Mouse (Mus musculus) forebrain, embryonic 16.5 days (tissue): ENCODE data around the gene Dhx8. TPM values are rescaled to one million over a fixed set of nuclear protein-coding genes. Genes with fewer than 3 reads are reported as not detected.

ENCODE experiments used
- ATAC-seq: fragments of 200-750 bp; cut with Nextera tagmentation; 2 replicates; pipeline ENCODE4 v1.8.0; 2017; ENCODE audit warnings: mild to moderate bottlenecking, moderate library complexity
- H3K27ac ChIP-seq: fragments of 300-500 bp; sonication (generic); 2 replicates; pipeline ENCODE4 v1.5.1; 2014; ENCODE audit warnings: low read length, control low read depth
- H3K27me3 ChIP-seq: fragments of 300-500 bp; sonication (generic); replicated peaks from 2 replicates; pipeline ENCODE4 v1.6.1; 2014; ENCODE audit warnings: low read length; ENCODE audit not compliant: control insufficient read depth, insufficient read depth
- H3K36me3 ChIP-seq: fragments of 300-500 bp; sonication (generic); 2 replicates; pipeline ENCODE4 v1.6.1; 2014; ENCODE audit not compliant: control insufficient read depth, insufficient read depth
- H3K4me1 ChIP-seq: fragments of 300-500 bp; sonication (generic); replicated peaks from 2 replicates; pipeline ENCODE4 v1.6.1; 2014; ENCODE audit warnings: low read length; ENCODE audit not compliant: control insufficient read depth, insufficient read depth
- H3K4me2 ChIP-seq: fragments of 300-500 bp; sonication (generic); 2 replicates; pipeline ENCODE4 v1.6.1; 2014; ENCODE audit warnings: mild to moderate bottlenecking, low read length, control low read depth
- H3K4me3 ChIP-seq: fragments of 300-500 bp; sonication (generic); replicated peaks from 2 replicates; pipeline ENCODE4 v1.5.1; 2014; ENCODE audit warnings: mild to moderate bottlenecking, low read length, control low read depth
- H3K9ac ChIP-seq: fragments of 300-500 bp; sonication (generic); replicated peaks from 2 replicates; pipeline ENCODE4 v1.6.1; 2014; ENCODE audit warnings: low read depth, low read length, control low read depth
- H3K9me3 ChIP-seq: fragments of 300-500 bp; sonication (generic); 2 replicates; pipeline ENCODE4 v1.6.1; 2016; ENCODE audit warnings: low read length; ENCODE audit not compliant: control insufficient read depth
- WGBS: fragments of 180-500 bp; shearing (Covaris S2); extraction: QIAGEN DNeasy Blood & Tissue Kit; methylation state at CpG from one replicate; pipeline ENCODE4 v1.1.7; 2014; 5-methylcytosine and 5-hydroxymethylcytosine counted together
- polyA plus RNA-seq: library from polyadenylated mRNA; unstranded; fragments of >200 nt; fragmentation: Nextera tagmentation; extraction: Ambion mirVana; gene quantifications from 2 replicates; pipeline ENCODE4 v1.2.1, GENCODE M21; 2015

Gene Dhx8
- polyA plus RNA-seq, 1 experiment from 2014 or later, result 41.9 TPM

DNA sequence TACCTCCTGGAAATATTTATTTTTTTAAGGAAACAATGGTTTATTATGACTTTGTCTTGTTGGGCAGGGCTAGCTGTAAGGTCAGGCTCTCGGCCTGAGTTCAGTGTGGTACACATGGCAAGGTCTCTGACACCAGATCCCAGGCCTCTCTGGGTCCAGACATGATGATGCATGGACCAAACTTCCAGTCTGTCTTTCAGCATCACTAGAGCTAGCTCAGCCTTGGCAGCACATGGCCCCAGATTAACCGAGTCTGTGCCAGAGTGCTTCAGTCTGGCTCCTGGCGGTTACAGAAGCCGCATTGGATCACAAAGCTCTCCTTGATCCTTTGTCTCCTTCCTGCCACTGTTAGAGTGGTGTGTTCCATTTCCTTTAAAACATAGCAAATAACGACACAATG lies 34.6 kb downstream of the Dhx8 start:
- H3K9ac ChIP-seq, result no peak overlapping the region
- WGBS, result 64% methylated on average over 5 of the region's 5 CpGs
- no peaks in the 10 kb centered on the region for H3K27me3 ChIP-seq
- no peak overlapping the region for H3K4me2 ChIP-seq
- H3K9me3 ChIP-seq, result no peaks in the 10 kb centered on the region
- no peak overlapping the region for H3K27ac ChIP-seq
- H3K36me3 ChIP-seq, result peaks cover 23% of the 10 kb centered on the region
- peaks cover 2% of the 10 kb centered on the region for H3K4me1 ChIP-seq
- no peak for ATAC-seq
- no peak overlapping the region for H3K4me3 ChIP-seq

DNA sequence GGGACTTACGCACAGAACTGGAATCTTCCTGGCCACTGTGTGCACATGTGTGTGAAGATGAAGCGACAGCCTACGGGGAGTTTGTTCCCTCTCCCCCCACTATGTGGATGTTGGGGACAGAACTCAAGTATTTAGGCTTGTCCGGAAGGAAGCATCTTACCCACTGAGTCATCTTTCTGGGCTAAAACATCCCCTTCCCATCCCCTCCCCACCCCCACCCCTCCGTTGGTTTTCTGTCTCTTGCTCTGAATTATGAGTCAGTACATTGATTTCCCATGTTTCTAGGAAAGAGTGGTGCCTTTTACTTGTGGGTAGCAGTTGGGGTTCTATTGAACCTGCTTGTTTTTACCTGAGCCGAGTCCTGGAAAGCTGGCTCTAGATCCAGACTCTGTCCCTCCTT lies 36.0 kb downstream of the Dhx8 start:
- ATAC-seq, result no peak
- Histone ChIP-seq H3K9me3 (no peaks in the 10 kb centered on the region), H3K36me3 (peaks cover 21% of the 10 kb centered on the region), H3K27ac (no peak overlapping the region), H3K27me3 (peaks cover 3% of the 10 kb centered on the region; the same call in 1 of the 2 replicates), H3K4me1 (peaks cover 7% of the 10 kb centered on the region), H3K4me2 (no peak overlapping the region), H3K9ac (no peak overlapping the region), H3K4me3 (no peak overlapping the region)
- 95% methylated on average over 6 of the region's 6 CpGs for WGBS

DNA sequence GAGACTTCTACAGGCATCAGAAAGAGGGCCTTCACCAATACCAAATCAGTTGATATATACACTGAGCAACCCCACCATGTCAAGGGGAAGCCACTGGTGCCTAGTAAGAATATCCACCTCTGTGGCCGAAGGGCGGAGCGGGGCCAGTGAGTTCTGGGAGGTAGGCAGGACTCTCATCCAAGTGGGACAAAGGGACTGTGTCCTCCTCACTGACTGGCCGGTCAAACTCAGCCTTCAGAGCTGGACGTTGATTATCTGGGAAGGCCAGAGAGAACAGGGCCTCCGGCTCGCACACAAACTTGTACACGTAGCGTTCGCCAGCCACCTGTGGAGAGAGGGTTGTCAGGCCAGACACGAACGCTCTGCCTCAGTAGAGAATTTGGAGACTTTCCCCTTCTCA lies 37.5 kb downstream of the Dhx8 start:
- H3K4me1 ChIP-seq, result peaks cover 7% of the 10 kb centered on the region
- H3K4me2 ChIP-seq, result no peak overlapping the region
- WGBS, result 86% methylated on average over 12 of the region's 12 CpGs
- no peak overlapping the region for H3K9ac ChIP-seq
- H3K27me3 ChIP-seq, result peaks cover 10% of the 10 kb centered on the region; the same call in 1 of the 2 replicates
- no peak overlapping the region for H3K27ac ChIP-seq
- no peak overlapping the region for H3K4me3 ChIP-seq
- H3K9me3 ChIP-seq, result no peaks in the 10 kb centered on the region
- H3K36me3 ChIP-seq, result peaks cover 13% of the 10 kb centered on the region
- no peak for ATAC-seq

DNA sequence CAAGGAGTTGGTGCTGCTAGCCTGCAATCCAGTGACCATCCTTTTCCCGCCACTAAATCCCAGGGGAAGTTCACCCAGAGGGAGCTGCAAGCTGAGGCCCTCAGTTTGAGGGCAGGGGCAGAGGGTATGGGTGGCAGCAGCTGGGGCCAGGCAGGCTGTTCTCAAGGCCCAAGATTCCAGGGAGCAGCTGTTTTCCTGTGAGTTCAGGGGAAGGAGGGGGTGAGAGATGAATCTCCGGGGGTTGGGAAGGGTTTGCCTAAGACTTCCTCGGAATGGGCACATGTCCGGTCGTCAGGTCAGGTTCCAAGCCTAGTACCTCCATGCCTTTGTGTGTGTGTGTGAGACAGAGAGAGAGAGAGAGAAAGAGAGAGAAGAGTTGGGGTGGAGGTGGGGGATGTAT lies 39.3 kb downstream of the Dhx8 start:
- no peak overlapping the region for H3K27ac ChIP-seq
- ATAC-seq, result no peak
- peaks cover 7% of the 10 kb centered on the region for H3K36me3 ChIP-seq
- H3K27me3 ChIP-seq, result peaks cover 10% of the 10 kb centered on the region; the same call in 1 of the 2 replicates
- no peaks in the 10 kb centered on the region for H3K9me3 ChIP-seq
- H3K4me1 ChIP-seq, result peaks cover 7% of the 10 kb centered on the region
- no peak overlapping the region for H3K9ac ChIP-seq
- H3K4me3 ChIP-seq, result no peak overlapping the region
- peak overlapping the region; percentile 48; the same call in 1 of the 2 replicates for H3K4me2 ChIP-seq
- WGBS, result 7% methylated on average over 5 of the region's 5 CpGs

DNA sequence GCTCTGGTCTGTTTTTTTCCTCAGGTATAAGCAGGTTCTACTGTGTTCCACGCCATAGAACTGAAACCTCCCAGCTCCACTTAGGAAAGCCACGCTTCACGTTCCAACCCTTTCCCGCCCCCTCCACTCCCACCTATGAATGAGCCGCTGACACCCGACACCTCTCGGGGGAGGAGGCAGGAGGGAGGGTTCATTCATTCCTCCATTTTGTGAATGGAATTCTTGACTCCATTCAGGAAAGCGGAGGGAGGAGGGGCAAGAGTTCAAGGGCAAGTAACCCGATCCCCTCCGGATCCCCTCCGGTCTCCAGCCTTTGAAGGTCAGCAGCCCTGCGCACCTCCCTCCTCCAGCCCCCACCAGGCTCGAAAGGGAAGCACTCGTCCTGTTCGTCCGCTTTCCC lies 39.7 kb downstream of the Dhx8 start:
- H3K4me3 ChIP-seq, result peak overlapping the region; percentile 29
- H3K9ac ChIP-seq, result 0 out of 2 replicates have a peak overlapping the region, but pooled peaks have one; percentile 24
- ATAC-seq, result peak; percentile 62

DNA sequence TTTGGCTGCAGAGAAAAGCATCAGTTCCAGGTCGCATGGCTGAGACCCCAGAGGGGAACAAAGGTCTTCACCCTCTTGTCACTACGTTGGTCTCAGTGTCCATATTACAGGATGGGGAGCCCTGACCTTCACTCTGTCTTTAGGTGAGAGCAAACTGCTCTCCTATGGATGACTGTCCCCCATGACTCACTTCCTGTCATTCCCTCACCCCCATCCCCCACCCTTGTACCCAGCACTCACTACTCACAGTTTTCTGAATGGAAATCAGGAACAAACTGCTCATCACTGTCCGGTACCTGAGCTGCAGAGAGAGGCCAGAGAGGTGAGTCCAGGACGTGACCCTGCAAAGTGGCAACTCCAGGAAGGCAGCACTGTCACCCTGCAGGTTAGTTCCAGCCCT lies 44.1 kb downstream of the Dhx8 start:
- H3K4me1 ChIP-seq, result peaks cover 7% of the 10 kb centered on the region
- no peak overlapping the region for H3K4me2 ChIP-seq
- ATAC-seq, result no peak
- H3K9ac ChIP-seq, result no peak overlapping the region
- no peak overlapping the region for H3K4me3 ChIP-seq
- peaks cover 20% of the 10 kb centered on the region for H3K27me3 ChIP-seq
- no peaks in the 10 kb centered on the region for H3K36me3 ChIP-seq
- no peaks in the 10 kb centered on the region for H3K9me3 ChIP-seq
- no peak overlapping the region for H3K27ac ChIP-seq
- 83% methylated on average over 4 of the region's 4 CpGs for WGBS

More for the DNA sequence above, 39.7 kb downstream of the Dhx8 start:
- peaks cover 7% of the 10 kb centered on the region for H3K4me1 ChIP-seq
- peaks cover 5% of the 10 kb centered on the region; the same call in 1 of the 2 replicates for H3K36me3 ChIP-seq
- no peaks in the 10 kb centered on the region for H3K9me3 ChIP-seq
- WGBS, result under 1% methylated on average over 16 of the region's 16 CpGs
- H3K27ac ChIP-seq, result no peak overlapping the region
- H3K4me2 ChIP-seq, result peak overlapping the region; percentile 48
- peaks cover 10% of the 10 kb centered on the region; the same call in 1 of the 2 replicates for H3K27me3 ChIP-seq

DNA sequence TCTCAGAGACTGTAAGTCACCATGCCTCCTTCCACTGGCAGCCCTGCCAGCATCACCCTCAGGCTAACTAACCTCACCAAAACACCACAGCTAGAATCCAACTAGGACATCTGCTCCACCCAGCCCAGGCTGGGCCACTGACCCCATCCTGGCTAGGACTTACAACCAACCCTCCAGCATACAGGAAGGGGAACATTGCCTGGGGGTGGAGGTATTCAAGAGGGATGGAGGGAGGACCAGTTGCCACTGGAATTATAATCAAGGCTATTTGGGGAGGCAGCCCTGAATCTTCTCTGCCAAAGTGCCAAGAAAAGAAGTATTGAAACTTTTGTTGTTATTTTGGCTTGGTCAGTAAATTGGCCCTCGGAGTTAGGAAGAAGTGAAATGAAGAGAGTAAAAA lies 50.4 kb downstream of the Dhx8 start:
- no peak overlapping the region for H3K9ac ChIP-seq
- no peak overlapping the region for H3K27ac ChIP-seq
- H3K27me3 ChIP-seq, result peaks cover 46% of the 10 kb centered on the region
- H3K4me1 ChIP-seq, result peaks cover 17% of the 10 kb centered on the region
- H3K9me3 ChIP-seq, result no peaks in the 10 kb centered on the region
- H3K36me3 ChIP-seq, result no peaks in the 10 kb centered on the region
- ATAC-seq, result no peak
- WGBS, result 38% methylated on average over 1 of the region's 1 CpGs
- no peak overlapping the region for H3K4me2 ChIP-seq
- no peak overlapping the region for H3K4me3 ChIP-seq

DNA sequence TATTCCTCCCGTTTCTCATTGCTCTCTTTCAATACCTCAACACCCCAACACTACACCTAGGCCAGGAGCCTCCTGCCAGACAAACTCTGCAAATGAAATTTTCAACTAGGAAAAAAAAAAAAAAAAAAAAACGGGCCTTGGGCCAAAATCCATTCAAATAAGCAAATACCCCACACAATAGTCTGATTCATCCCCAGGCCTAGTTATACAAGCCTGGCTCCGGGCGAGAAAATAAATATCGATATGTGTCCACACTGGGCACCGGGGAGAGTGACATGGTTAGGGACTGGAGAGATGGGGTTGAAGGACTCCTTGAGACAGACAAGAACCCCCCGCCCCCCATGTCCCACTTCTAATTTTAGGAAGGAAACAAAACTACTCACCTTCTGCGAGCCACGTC lies 50.9 kb downstream of the Dhx8 start:
- ATAC-seq, result no peak
- peak overlapping the region; percentile 96 for H3K4me2 ChIP-seq
- 14% methylated on average over 9 of the region's 9 CpGs for WGBS
- H3K27me3 ChIP-seq, result peaks cover 50% of the 10 kb centered on the region
- H3K36me3 ChIP-seq, result no peaks in the 10 kb centered on the region
- H3K27ac ChIP-seq, result no peak overlapping the region
- H3K4me3 ChIP-seq, result no peak overlapping the region; the same call in 1 of the 2 replicates
- H3K9me3 ChIP-seq, result no peaks in the 10 kb centered on the region
- H3K9ac ChIP-seq, result no peak overlapping the region
- H3K4me1 ChIP-seq, result peaks cover 17% of the 10 kb centered on the region

DNA sequence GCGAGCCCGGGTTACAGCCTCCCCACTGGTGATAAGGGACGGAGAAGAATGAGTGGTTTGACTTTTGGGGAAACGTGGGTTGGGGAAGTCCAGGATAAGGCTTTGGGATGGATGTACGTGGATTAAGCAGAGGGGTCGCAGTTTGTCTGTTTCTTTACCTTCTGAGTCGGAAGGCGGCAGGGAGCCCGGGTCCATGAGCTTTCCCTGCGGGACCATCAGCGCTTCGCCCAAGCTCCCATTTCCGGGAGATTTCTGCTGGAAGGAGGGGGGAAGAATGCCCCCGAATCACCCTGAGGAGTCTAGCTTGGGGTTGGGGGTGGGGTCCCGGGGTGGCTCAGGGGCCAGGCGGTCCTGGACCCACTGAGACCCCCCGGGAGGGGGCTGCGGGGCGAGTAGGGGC lies 51.4 kb downstream of the Dhx8 start:
- 1% methylated on average over 19 of the region's 19 CpGs for WGBS
- peak overlapping the region; percentile 60 for H3K9ac ChIP-seq
- peak overlapping the region; percentile 60 for H3K4me3 ChIP-seq
- no peak overlapping the region for H3K27ac ChIP-seq
- H3K9me3 ChIP-seq, result no peaks in the 10 kb centered on the region
- no peaks in the 10 kb centered on the region for H3K36me3 ChIP-seq
- H3K4me2 ChIP-seq, result peak overlapping the region; percentile 96
- peaks cover 52% of the 10 kb centered on the region for H3K27me3 ChIP-seq
- peaks cover 17% of the 10 kb centered on the region for H3K4me1 ChIP-seq
- ATAC-seq, result no peak
